Mouse (Mus musculus): ENCODE data around the gene Akap7. TPM values are rescaled to one million over a fixed set of nuclear protein-coding genes. Genes with fewer than 3 reads are reported as not detected.

Akap7 gene
- polyA plus RNA-seq, 1 experiment from 2014 or later, result 23.6 TPM

- Histone ChIP-seq H3K27ac (ENCODE audit: low read length) (no peak overlapping the region), H3K4me1 (ENCODE audit: control insufficient read depth, insufficient read depth, low read length) (no peaks in the 10 kb centered on the region), H3K4me2 (replicated peaks; ENCODE audit: low read depth, low read length) (no peak overlapping the region), H3K4me3 (ENCODE audit: low read depth, low read length) (no peak overlapping the region), H3K9ac (replicated peaks; ENCODE audit: low read depth, low read length) (no peak overlapping the region), H3K36me3 (ENCODE audit: control insufficient read depth, insufficient read depth, low read length) (no peaks in the 10 kb centered on the region), H3K27me3 (ENCODE audit: control insufficient read depth, insufficient read depth, low read length) (no peaks in the 10 kb centered on the region), H3K9me3 (ENCODE audit: control insufficient read depth, low read depth, low read length) (no peaks in the 10 kb centered on the region)
- ATAC-seq (ENCODE audit: insufficient number of reproducible peaks, insufficient read depth, low FRiP score, low read depth), result no peak
- 87% methylated on average over 5 of the region's 5 CpGs for WGBS
Observed at GRCm38 (mm10) chr10:25309996-25310395, 2.3 kb upstream of the Akap7 start.

- Histone ChIP-seq H3K27ac (ENCODE audit: low read length) (no peak overlapping the region), H3K4me1 (ENCODE audit: control insufficient read depth, insufficient read depth, low read length) (no peaks in the 10 kb centered on the region), H3K9me3 (ENCODE audit: control insufficient read depth, low read depth, low read length) (no peaks in the 10 kb centered on the region), H3K9ac (replicated peaks; ENCODE audit: low read depth, low read length) (no peak overlapping the region), H3K36me3 (ENCODE audit: control insufficient read depth, insufficient read depth, low read length) (no peaks in the 10 kb centered on the region), H3K4me2 (replicated peaks; ENCODE audit: low read depth, low read length) (no peak overlapping the region), H3K4me3 (ENCODE audit: low read depth, low read length) (no peak overlapping the region), H3K27me3 (ENCODE audit: control insufficient read depth, insufficient read depth, low read length) (no peaks in the 10 kb centered on the region)
- ATAC-seq (ENCODE audit: insufficient number of reproducible peaks, insufficient read depth, low FRiP score, low read depth), result no peak
- 70% methylated on average over 6 of the region's 6 CpGs for WGBS
Observed at GRCm38 (mm10) chr10:25305146-25305545, 2.5 kb downstream of the Akap7 start.

- Histone ChIP-seq H3K9me3 (ENCODE audit: control insufficient read depth, low read depth, low read length) (no peaks in the 10 kb centered on the region), H3K9ac (replicated peaks; ENCODE audit: low read depth, low read length) (no peak overlapping the region), H3K4me1 (ENCODE audit: control insufficient read depth, insufficient read depth, low read length) (no peaks in the 10 kb centered on the region), H3K4me2 (replicated peaks; ENCODE audit: low read depth, low read length) (no peak overlapping the region), H3K36me3 (ENCODE audit: control insufficient read depth, insufficient read depth, low read length) (no peaks in the 10 kb centered on the region), H3K27me3 (ENCODE audit: control insufficient read depth, insufficient read depth, low read length) (no peaks in the 10 kb centered on the region), H3K27ac (ENCODE audit: low read length) (no peak overlapping the region), H3K4me3 (ENCODE audit: low read depth, low read length) (no peak overlapping the region)
- ATAC-seq (ENCODE audit: insufficient number of reproducible peaks, insufficient read depth, low FRiP score, low read depth), result no peak
- 94% methylated on average over 2 of the region's 2 CpGs for WGBS
Observed at GRCm38 (mm10) chr10:25304608-25305007, 3.1 kb downstream of the Akap7 start.

GRCm38 (mm10) chr10:25299031-25299529 lies 8.6 kb downstream of the Akap7 start:
- H3K27me3 ChIP-seq (ENCODE audit: control insufficient read depth, insufficient read depth, low read length), result no peaks in the 10 kb centered on the region
- ATAC-seq (ENCODE audit: insufficient number of reproducible peaks, insufficient read depth, low FRiP score, low read depth), result no peak
- H3K9me3 ChIP-seq (ENCODE audit: control insufficient read depth, low read depth, low read length), result no peaks in the 10 kb centered on the region
- H3K4me1 ChIP-seq (ENCODE audit: control insufficient read depth, insufficient read depth, low read length), result peaks cover 9% of the 10 kb centered on the region
- H3K4me3 ChIP-seq (ENCODE audit: low read depth, low read length), result no peak overlapping the region
- H3K9ac ChIP-seq (replicated peaks; ENCODE audit: low read depth, low read length), result no peak overlapping the region
- H3K27ac ChIP-seq (ENCODE audit: low read length), result no peak overlapping the region
- no peaks in the 10 kb centered on the region for H3K36me3 ChIP-seq (ENCODE audit: control insufficient read depth, insufficient read depth, low read length)
- 91% methylated on average over 15 of the region's 15 CpGs for WGBS
- H3K4me2 ChIP-seq (replicated peaks; ENCODE audit: low read depth, low read length), result no peak overlapping the region

DNA sequence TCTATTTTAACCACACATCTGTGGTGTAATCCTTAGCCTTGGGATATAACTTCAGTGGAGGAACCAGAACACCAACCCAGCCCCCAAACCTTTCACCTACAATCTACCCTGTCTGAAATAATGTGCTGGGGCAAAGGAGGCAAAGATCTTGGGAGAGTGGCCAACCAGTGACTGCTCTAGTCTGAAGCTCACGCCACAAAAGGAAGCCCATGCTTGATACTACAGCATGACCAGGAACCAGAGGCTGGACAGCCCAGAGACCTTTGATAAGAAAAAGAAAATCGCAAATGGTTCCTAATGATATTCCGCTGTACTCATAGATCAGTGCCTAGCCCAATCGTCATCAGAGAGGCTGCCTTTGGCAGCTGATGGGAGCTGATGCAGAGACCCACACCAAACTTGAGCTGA lies 9.4 kb downstream of the Akap7 start:
- Histone ChIP-seq H3K27ac (ENCODE audit: low read length) (peak overlapping the region; percentile 89; the same call in 1 of the 2 replicates), H3K4me2 (replicated peaks; ENCODE audit: low read depth, low read length) (peak overlapping the region; percentile 44; the same call in 1 of the 2 replicates), H3K9ac (replicated peaks; ENCODE audit: low read depth, low read length) (no peak overlapping the region), H3K27me3 (ENCODE audit: control insufficient read depth, insufficient read depth, low read length) (no peaks in the 10 kb centered on the region), H3K36me3 (ENCODE audit: control insufficient read depth, insufficient read depth, low read length) (no peaks in the 10 kb centered on the region), H3K4me1 (ENCODE audit: control insufficient read depth, insufficient read depth, low read length) (peaks cover 9% of the 10 kb centered on the region), H3K4me3 (ENCODE audit: low read depth, low read length) (no peak overlapping the region), H3K9me3 (ENCODE audit: control insufficient read depth, low read depth, low read length) (no peaks in the 10 kb centered on the region)
- WGBS, result 77% methylated on average over 4 of the region's 4 CpGs
- no peak for ATAC-seq (ENCODE audit: insufficient number of reproducible peaks, insufficient read depth, low FRiP score, low read depth)

GRCm38 (mm10) chr10:25297666-25298263 lies 9.9 kb downstream of the Akap7 start:
- no peak for ATAC-seq (ENCODE audit: insufficient number of reproducible peaks, insufficient read depth, low FRiP score, low read depth)
- WGBS, result 11% methylated on average over 12 of the region's 12 CpGs

DNA sequence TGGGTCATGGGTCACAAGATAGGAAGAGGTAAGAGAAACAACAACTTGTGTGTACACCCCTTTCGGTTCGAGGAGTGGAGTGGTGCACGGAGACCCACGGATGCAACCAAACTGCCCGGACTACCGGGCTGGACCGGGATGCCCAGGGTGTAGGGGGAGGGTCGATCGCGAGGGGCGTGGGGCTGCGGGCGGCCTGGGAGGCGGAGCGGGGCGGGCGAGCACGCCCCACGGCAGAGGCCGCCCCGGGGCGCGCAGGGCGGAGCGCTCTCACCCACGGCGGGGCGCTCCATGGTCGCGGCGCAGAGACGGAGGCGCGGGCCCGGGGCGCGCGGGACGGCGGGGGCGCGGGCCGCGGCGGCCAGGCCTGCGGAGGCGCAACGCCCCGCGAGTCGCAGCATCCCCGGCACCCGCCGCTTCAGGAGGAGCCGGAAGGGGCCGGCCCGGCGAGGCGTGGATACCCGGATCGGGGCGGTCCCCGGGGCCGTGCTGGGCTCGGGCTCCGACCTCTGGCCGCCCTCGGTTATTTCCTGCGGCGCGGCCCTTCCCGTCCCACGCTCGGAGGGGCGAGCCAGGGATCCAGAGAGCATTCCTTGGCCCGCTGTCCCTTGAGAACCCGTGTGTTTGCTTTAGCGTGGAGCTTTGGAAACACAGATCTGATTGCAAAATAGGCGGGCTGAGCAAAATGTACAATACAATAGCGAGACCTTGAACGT lies 10.9 kb downstream of the Akap7 start:
- Histone ChIP-seq H3K4me2 (replicated peaks; ENCODE audit: low read depth, low read length) (peak overlapping the region; percentile 44), H3K27ac (ENCODE audit: low read length) (peak overlapping the region; percentile 89), H3K27me3 (ENCODE audit: control insufficient read depth, insufficient read depth, low read length) (no peaks in the 10 kb centered on the region), H3K36me3 (ENCODE audit: control insufficient read depth, insufficient read depth, low read length) (no peaks in the 10 kb centered on the region), H3K9ac (replicated peaks; ENCODE audit: low read depth, low read length) (peak overlapping the region; percentile 64), H3K4me3 (ENCODE audit: low read depth, low read length) (peak overlapping the region; percentile 49), H3K4me1 (ENCODE audit: control insufficient read depth, insufficient read depth, low read length) (peaks cover 9% of the 10 kb centered on the region), H3K9me3 (ENCODE audit: control insufficient read depth, low read depth, low read length) (no peaks in the 10 kb centered on the region)
- peak; percentile 94 for ATAC-seq (ENCODE audit: insufficient number of reproducible peaks, insufficient read depth, low FRiP score, low read depth)
- under 1% methylated on average over 49 of the region's 81 CpGs for WGBS

More at GRCm38 (mm10) chr10:25297666-25298263, 9.9 kb downstream of the Akap7 start:
- Histone ChIP-seq H3K27me3 (ENCODE audit: control insufficient read depth, insufficient read depth, low read length) (no peaks in the 10 kb centered on the region), H3K4me1 (ENCODE audit: control insufficient read depth, insufficient read depth, low read length) (peaks cover 9% of the 10 kb centered on the region), H3K27ac (ENCODE audit: low read length) (peak overlapping the region; percentile 89; the same call in 1 of the 2 replicates), H3K4me2 (replicated peaks; ENCODE audit: low read depth, low read length) (peak overlapping the region; percentile 44), H3K4me3 (ENCODE audit: low read depth, low read length) (peak overlapping the region; percentile 49), H3K9ac (replicated peaks; ENCODE audit: low read depth, low read length) (peak overlapping the region; percentile 64; the same call in 1 of the 2 replicates), H3K36me3 (ENCODE audit: control insufficient read depth, insufficient read depth, low read length) (no peaks in the 10 kb centered on the region), H3K9me3 (ENCODE audit: control insufficient read depth, low read depth, low read length) (no peaks in the 10 kb centered on the region)

DNA sequence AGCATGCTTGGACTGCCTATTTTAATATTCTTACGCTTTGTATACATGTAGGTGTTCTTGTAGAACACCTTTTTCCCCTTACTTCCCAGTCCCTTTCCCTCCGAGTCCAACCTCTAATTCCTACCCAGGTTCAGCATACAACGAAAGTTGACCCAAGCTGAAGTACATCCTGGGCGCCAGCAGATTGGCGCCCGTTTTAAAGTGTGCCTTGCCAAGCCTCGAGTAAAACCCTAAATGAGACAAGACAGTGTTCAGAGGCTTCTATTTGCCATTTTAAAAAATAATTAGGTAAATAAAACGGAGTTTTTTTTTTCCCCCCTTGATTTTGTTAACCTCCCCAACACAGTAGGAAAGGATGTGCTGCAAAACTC lies 11.4 kb downstream of the Akap7 start:
- Histone ChIP-seq H3K9ac (replicated peaks; ENCODE audit: low read depth, low read length) (peak overlapping the region; percentile 64; the same call in 1 of the 2 replicates), H3K36me3 (ENCODE audit: control insufficient read depth, insufficient read depth, low read length) (no peaks in the 10 kb centered on the region), H3K4me1 (ENCODE audit: control insufficient read depth, insufficient read depth, low read length) (peaks cover 9% of the 10 kb centered on the region), H3K4me3 (ENCODE audit: low read depth, low read length) (peak overlapping the region; percentile 49), H3K27ac (ENCODE audit: low read length) (peak overlapping the region; percentile 89), H3K9me3 (ENCODE audit: control insufficient read depth, low read depth, low read length) (no peaks in the 10 kb centered on the region), H3K4me2 (replicated peaks; ENCODE audit: low read depth, low read length) (peak overlapping the region; percentile 44), H3K27me3 (ENCODE audit: control insufficient read depth, insufficient read depth, low read length) (no peaks in the 10 kb centered on the region)
- ATAC-seq (ENCODE audit: insufficient number of reproducible peaks, insufficient read depth, low FRiP score, low read depth), result no peak
- 44% methylated on average over 8 of the region's 8 CpGs for WGBS

Data from stomach, embryonic 14.5 days (tissue).